Mouse (Mus musculus): ENCODE measurements at regions not wholly inside any gene's neighbourhood (a gene's known extent, or its start where the extent isn't known, plus 50 kb on each side); places are given as distances from the start of the nearest gene placed in this dataset.

DNA sequence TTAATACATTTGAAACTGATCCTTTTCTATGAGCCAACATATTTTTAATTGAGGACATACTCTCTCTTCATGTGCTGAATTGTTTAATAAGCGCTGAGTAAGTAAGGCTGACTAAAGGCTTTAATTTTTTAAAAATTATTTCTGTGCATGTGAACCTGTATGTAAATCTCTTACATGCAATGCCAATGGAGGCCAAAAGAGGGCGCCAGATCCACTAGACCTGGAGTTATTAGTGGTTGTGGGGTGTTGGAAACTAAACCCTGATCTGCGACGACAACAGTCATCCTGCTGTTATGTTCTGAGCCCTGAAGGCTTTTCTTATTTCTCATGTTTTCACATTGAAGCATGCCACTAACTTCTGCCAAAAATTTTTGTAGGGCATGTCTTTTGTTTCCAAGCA lies 64.8 kb upstream of the Rapgef5 start:
- Histone ChIP-seq H3K4me2 (ENCODE audit: low read depth) (no peak overlapping the region), H3K4me3 (no peak overlapping the region), H3K36me3 (ENCODE audit: control insufficient read depth, insufficient read depth) (no peaks in the 10 kb centered on the region), H3K79me2 (ENCODE audit: control insufficient read depth, insufficient read depth) (no peaks in the 10 kb centered on the region), H3ac (ENCODE audit: control insufficient read depth, insufficient read length) (no peak overlapping the region), H3K27me3 (ENCODE audit: control insufficient read depth, insufficient read depth, insufficient read length) (no peaks in the 10 kb centered on the region)
- TF ChIP-seq MAX (IDR thresholded peaks at IDR 0.05; ENCODE audit: low read depth) (no peak), MYOD1 (IDR thresholded peaks at IDR 0.05; ENCODE audit: control insufficient read depth in 1 of 3, insufficient read length in 2 of 3, low read depth in 2 of 3) (no peak), TCF3 (IDR thresholded peaks at IDR 0.05; ENCODE audit: insufficient read length, low read depth) (no peak), E2F4 (IDR thresholded peaks at IDR 0.05; ENCODE audit: insufficient read depth) (no peak), REST (IDR thresholded peaks at IDR 0.05; ENCODE audit: insufficient read depth, insufficient read length) (no peak), TCF12 (IDR thresholded peaks at IDR 0.05; ENCODE audit: insufficient read depth, poor library complexity, severe bottlenecking) (no peak), CEBPB (IDR thresholded peaks at IDR 0.05; ENCODE audit: insufficient read depth, poor library complexity, severe bottlenecking) (no peak), SRF (IDR thresholded peaks at IDR 0.05; ENCODE audit: control insufficient read depth, insufficient read length, low read depth) (no peak)

DNA sequence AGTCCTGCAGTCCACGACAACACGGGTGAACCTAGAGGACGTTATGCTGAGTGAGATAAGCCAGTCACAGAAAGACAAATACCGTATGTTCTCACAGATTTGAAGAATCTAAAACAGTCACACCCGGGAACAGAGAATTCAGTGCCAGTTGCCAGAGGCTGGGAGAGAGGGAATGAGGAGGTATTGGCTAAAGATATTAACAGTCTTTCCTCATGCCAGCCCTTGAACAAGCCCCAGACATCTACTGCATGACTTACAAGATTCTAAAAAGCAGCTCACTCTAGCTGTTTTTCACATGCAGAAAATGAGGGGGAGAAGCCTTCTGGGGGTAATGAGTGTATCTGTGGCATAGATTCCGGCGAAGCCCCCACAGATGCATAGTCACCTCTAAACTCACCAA lies 60.5 kb upstream of the Rapgef5 start:
- no peak overlapping the region for H3K4me2 ChIP-seq (ENCODE audit: low read depth)
- H3K4me3 ChIP-seq: no peak overlapping the region
- no peak for TF ChIP-seq REST (IDR thresholded peaks at IDR 0.05; ENCODE audit: insufficient read depth, insufficient read length)
- TF ChIP-seq POLR2AphosphoS2 (IDR thresholded peaks at IDR 0.05; ENCODE audit: insufficient read length, low read depth): no peak
- TF ChIP-seq MYOG (IDR thresholded peaks at IDR 0.05; ENCODE audit: control insufficient read depth in 1 of 3, insufficient read depth in 1 of 3, insufficient read length in 2 of 3, low read depth in 2 of 3): no peak
- no peak for TF ChIP-seq POLR2A (IDR thresholded peaks at IDR 0.05; ENCODE audit: insufficient read length, low read depth)
- TF ChIP-seq SRF (IDR thresholded peaks at IDR 0.05; ENCODE audit: control insufficient read depth, insufficient read length, low read depth): no peak
- no peak for TF ChIP-seq MAX (IDR thresholded peaks at IDR 0.05; ENCODE audit: low read depth)
- TF ChIP-seq TCF3 (IDR thresholded peaks at IDR 0.05; ENCODE audit: insufficient read length, low read depth): no peak
- no peak for TF ChIP-seq MYOD1 (IDR thresholded peaks at IDR 0.05; ENCODE audit: control insufficient read depth in 1 of 3, insufficient read length in 2 of 3, low read depth in 2 of 3)
- TF ChIP-seq CEBPB (IDR thresholded peaks at IDR 0.05; ENCODE audit: insufficient read depth, poor library complexity, severe bottlenecking): no peak
- no peak for TF ChIP-seq E2F4 (IDR thresholded peaks at IDR 0.05; ENCODE audit: insufficient read depth)
- no peak for TF ChIP-seq TCF12 (IDR thresholded peaks at IDR 0.05; ENCODE audit: insufficient read depth, poor library complexity, severe bottlenecking)
- no peak for TF ChIP-seq USF1 (IDR thresholded peaks at IDR 0.05; ENCODE audit: low read depth)

GRCm38 (mm10) chr12:117458132-117459070 lies 57.9 kb upstream of the Rapgef5 start:
- Histone ChIP-seq H3ac (ENCODE audit: control insufficient read depth, insufficient read length) (no peak overlapping the region), H3K36me3 (ENCODE audit: control insufficient read depth, insufficient read depth) (no peaks in the 10 kb centered on the region), H3K4me2 (ENCODE audit: low read depth) (no peak overlapping the region), H3K27me3 (ENCODE audit: control insufficient read depth, insufficient read depth, insufficient read length) (no peaks in the 10 kb centered on the region), H3K4me3 (no peak overlapping the region), H3K79me2 (ENCODE audit: control insufficient read depth, insufficient read depth) (no peaks in the 10 kb centered on the region)
- TF ChIP-seq TCF3 (IDR thresholded peaks at IDR 0.05; ENCODE audit: insufficient read length, low read depth) (no peak), SRF (IDR thresholded peaks at IDR 0.05; ENCODE audit: control insufficient read depth, insufficient read length, low read depth) (no peak), CEBPB (IDR thresholded peaks at IDR 0.05; ENCODE audit: insufficient read depth, poor library complexity, severe bottlenecking) (no peak), MAX (IDR thresholded peaks at IDR 0.05; ENCODE audit: low read depth) (no peak), MYOG (IDR thresholded peaks at IDR 0.05; ENCODE audit: control insufficient read depth in 1 of 3, insufficient read depth in 1 of 3, insufficient read length in 2 of 3, low read depth in 2 of 3) (no peak), POLR2A (IDR thresholded peaks at IDR 0.05; ENCODE audit: insufficient read length, low read depth) (no peak), POLR2AphosphoS2 (IDR thresholded peaks at IDR 0.05; ENCODE audit: insufficient read length, low read depth) (no peak), REST (IDR thresholded peaks at IDR 0.05; ENCODE audit: insufficient read depth, insufficient read length) (no peak), TCF12 (IDR thresholded peaks at IDR 0.05; ENCODE audit: insufficient read depth, poor library complexity, severe bottlenecking) (no peak), USF1 (IDR thresholded peaks at IDR 0.05; ENCODE audit: low read depth) (no peak), E2F4 (IDR thresholded peaks at IDR 0.05; ENCODE audit: insufficient read depth) (no peak), MYOD1 (IDR thresholded peaks at IDR 0.05; ENCODE audit: control insufficient read depth in 1 of 3, insufficient read length in 2 of 3, low read depth in 2 of 3) (no peak)

More for the DNA sequence above, 60.5 kb upstream of the Rapgef5 start:
- H3K27me3 ChIP-seq (ENCODE audit: control insufficient read depth, insufficient read depth, insufficient read length): no peaks in the 10 kb centered on the region
- no peaks in the 10 kb centered on the region for H3K36me3 ChIP-seq (ENCODE audit: control insufficient read depth, insufficient read depth)
- H3K79me2 ChIP-seq (ENCODE audit: control insufficient read depth, insufficient read depth): no peaks in the 10 kb centered on the region
- H3ac ChIP-seq (ENCODE audit: control insufficient read depth, insufficient read length): no peak overlapping the region

DNA sequence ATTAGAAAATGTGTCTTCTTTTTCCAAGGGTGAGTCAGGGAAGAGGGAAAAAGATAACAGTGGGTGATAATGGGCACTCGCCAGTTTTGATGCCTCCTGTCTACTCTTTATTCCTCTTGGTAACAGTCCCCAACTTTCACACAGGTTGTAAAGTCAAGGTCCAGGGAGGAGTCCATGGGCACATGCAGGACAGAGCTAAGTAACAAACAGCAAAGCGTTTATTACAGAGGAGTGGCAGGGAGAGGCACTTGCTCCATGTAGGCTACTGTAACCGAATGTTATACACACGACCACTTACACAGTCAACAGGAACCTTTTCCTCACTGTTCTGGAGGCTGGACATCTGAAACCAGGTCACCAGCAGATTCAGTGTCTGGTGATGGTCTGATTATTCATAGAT lies 56.7 kb upstream of the Rapgef5 start:
- no peaks in the 10 kb centered on the region for H3K36me3 ChIP-seq (ENCODE audit: control insufficient read depth, insufficient read depth)
- no peaks in the 10 kb centered on the region for H3K27me3 ChIP-seq (ENCODE audit: control insufficient read depth, insufficient read depth, insufficient read length)
- TF ChIP-seq POLR2A (IDR thresholded peaks at IDR 0.05; ENCODE audit: insufficient read length, low read depth) (no peak), MAX (IDR thresholded peaks at IDR 0.05; ENCODE audit: low read depth) (no peak), TCF3 (IDR thresholded peaks at IDR 0.05; ENCODE audit: insufficient read length, low read depth) (no peak)

DNA sequence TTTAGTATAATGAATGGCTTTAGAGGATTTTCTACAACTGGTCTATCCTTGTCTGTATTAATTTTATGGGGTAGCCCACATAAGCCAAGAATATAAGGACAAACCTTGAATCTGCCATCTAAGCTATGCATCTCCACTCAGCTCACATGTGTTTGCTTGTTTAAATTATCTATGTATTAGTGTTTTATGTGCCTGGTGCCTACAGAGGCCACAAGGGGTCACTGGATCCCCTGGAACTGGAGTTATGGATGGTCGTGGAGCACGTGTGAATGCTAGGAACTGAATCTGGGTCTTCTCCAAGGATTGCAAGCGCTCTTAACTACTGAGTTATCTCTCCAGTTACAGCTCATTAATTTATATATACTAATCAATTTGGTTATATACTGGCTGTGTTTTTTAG lies 51.1 kb upstream of the Rapgef5 start:
- TF ChIP-seq TCF3 (IDR thresholded peaks at IDR 0.05; ENCODE audit: insufficient read length, low read depth): no peak
- no peak for TF ChIP-seq MAX (IDR thresholded peaks at IDR 0.05; ENCODE audit: low read depth)
- TF ChIP-seq SRF (IDR thresholded peaks at IDR 0.05; ENCODE audit: control insufficient read depth, insufficient read length, low read depth): no peak
- no peak for TF ChIP-seq CEBPB (IDR thresholded peaks at IDR 0.05; ENCODE audit: insufficient read depth, poor library complexity, severe bottlenecking)
- Histone ChIP-seq H3K36me3 (ENCODE audit: control insufficient read depth, insufficient read depth) (no peaks in the 10 kb centered on the region), H3K4me3 (no peak overlapping the region), H3K4me2 (ENCODE audit: low read depth) (no peak overlapping the region), H3K79me2 (ENCODE audit: control insufficient read depth, insufficient read depth) (no peaks in the 10 kb centered on the region), H3ac (ENCODE audit: control insufficient read depth, insufficient read length) (no peak overlapping the region), H3K27me3 (ENCODE audit: control insufficient read depth, insufficient read depth, insufficient read length) (no peaks in the 10 kb centered on the region)

More for the DNA sequence above, 56.7 kb upstream of the Rapgef5 start:
- Histone ChIP-seq H3K79me2 (ENCODE audit: control insufficient read depth, insufficient read depth) (no peaks in the 10 kb centered on the region), H3ac (ENCODE audit: control insufficient read depth, insufficient read length) (no peak overlapping the region), H3K4me3 (no peak overlapping the region), H3K4me2 (ENCODE audit: low read depth) (no peak overlapping the region)

All from myocyte (in vitro differentiated cells).